Mouse (Mus musculus) liver, embryonic 12.5 days (tissue): ENCODE measurements at regions not wholly inside any gene's neighbourhood (a gene's known extent, or its start where the extent isn't known, plus 50 kb on each side); places are given as distances from the start of the nearest gene placed in this dataset.

Source experiments
- ATAC-seq: fragments of 200-750 bp; cut with Nextera tagmentation; 2 replicates; pipeline ENCODE4 v1.8.0; 2017; ENCODE audit warnings: moderate number of reproducible peaks, mild to moderate bottlenecking, moderate library complexity
- H3K27ac ChIP-seq: fragments of 300-500 bp; sonication (generic); 2 replicates; pipeline ENCODE4 v1.5.1; 2016; ENCODE audit warnings: mild to moderate bottlenecking
- H3K27me3 ChIP-seq: fragments of 300-500 bp; sonication (generic); replicated peaks from 2 replicates; pipeline ENCODE4 v1.6.1; 2016; ENCODE audit warnings: mild to moderate bottlenecking, moderate library complexity
- H3K36me3 ChIP-seq: fragments of 300-500 bp; sonication (generic); 2 replicates; pipeline ENCODE4 v1.6.1; 2016; ENCODE audit warnings: mild to moderate bottlenecking, moderate library complexity
- H3K4me1 ChIP-seq: fragments of 300-500 bp; sonication (generic); 2 replicates; pipeline ENCODE4 v1.6.1; 2016
- H3K4me2 ChIP-seq: fragments of 300-500 bp; sonication (generic); 2 replicates; pipeline ENCODE4 v1.6.1; 2016; ENCODE audit warnings: mild to moderate bottlenecking, moderate library complexity
- H3K4me3 ChIP-seq: fragments of 300-500 bp; sonication (generic); 2 replicates; pipeline ENCODE4 v1.5.1; 2016; ENCODE audit warnings: mild to moderate bottlenecking, moderate library complexity
- H3K9ac ChIP-seq: fragments of 300-500 bp; sonication (generic); 2 replicates; pipeline ENCODE4 v1.6.1; 2016; ENCODE audit warnings: mild to moderate bottlenecking, moderate library complexity
- H3K9me3 ChIP-seq: fragments of 300-500 bp; sonication (generic); replicated peaks from 2 replicates; pipeline ENCODE4 v1.6.1; 2016; ENCODE audit warnings: mild to moderate bottlenecking, moderate library complexity
- WGBS: fragments of 180-500 bp; shearing (Covaris S2); methylation state at CpG from one replicate; pipeline ENCODE4 v1.1.7; 2016; ENCODE audit not compliant: insufficient replicate concordance; 5-methylcytosine and 5-hydroxymethylcytosine counted together

- Histone ChIP-seq H3K9ac (no peak overlapping the region), H3K4me1 (no peaks in the 10 kb centered on the region), H3K4me3 (no peak overlapping the region), H3K27ac (no peak overlapping the region), H3K9me3 (no peaks in the 10 kb centered on the region), H3K27me3 (no peaks in the 10 kb centered on the region), H3K4me2 (no peak overlapping the region), H3K36me3 (no peaks in the 10 kb centered on the region)
- ATAC-seq, result no peak
- WGBS, result 72% methylated on average over 6 of the region's 6 CpGs
These were observed 66.8 kb upstream of the Zbtb20 start for GRCm38 (mm10) chr16:42808864-42809263.

- Histone ChIP-seq H3K4me3 (no peak overlapping the region), H3K4me1 (no peaks in the 10 kb centered on the region), H3K36me3 (no peaks in the 10 kb centered on the region), H3K27me3 (no peaks in the 10 kb centered on the region), H3K4me2 (no peak overlapping the region), H3K27ac (no peak overlapping the region), H3K9ac (no peak overlapping the region), H3K9me3 (no peaks in the 10 kb centered on the region)
- WGBS, result 57% methylated on average over 2 of the region's 2 CpGs
- no peak for ATAC-seq
These were observed 68.1 kb upstream of the Zbtb20 start for GRCm38 (mm10) chr16:42807536-42807935.

GRCm38 (mm10) chr16:42803609-42804008 lies 72.1 kb upstream of the Zbtb20 start:
- WGBS, result 71% methylated on average over 1 of the region's 1 CpGs

GRCm38 (mm10) chr16:42792571-42792970 lies 83.1 kb upstream of the Zbtb20 start:
- Histone ChIP-seq H3K27me3 (no peaks in the 10 kb centered on the region), H3K36me3 (no peaks in the 10 kb centered on the region), H3K4me2 (no peak overlapping the region), H3K27ac (no peak overlapping the region), H3K4me1 (no peaks in the 10 kb centered on the region), H3K4me3 (no peak overlapping the region), H3K9me3 (no peaks in the 10 kb centered on the region), H3K9ac (no peak overlapping the region)
- ATAC-seq, result no peak
- 62% methylated on average over 2 of the region's 2 CpGs for WGBS

More at GRCm38 (mm10) chr16:42803609-42804008, 72.1 kb upstream of the Zbtb20 start:
- Histone ChIP-seq H3K27me3 (no peaks in the 10 kb centered on the region), H3K9me3 (no peaks in the 10 kb centered on the region), H3K4me2 (no peak overlapping the region), H3K36me3 (no peaks in the 10 kb centered on the region), H3K9ac (no peak overlapping the region), H3K27ac (no peak overlapping the region), H3K4me1 (no peaks in the 10 kb centered on the region), H3K4me3 (no peak overlapping the region)
- ATAC-seq, result no peak

GRCm38 (mm10) chr16:42784712-42785111 lies 91.0 kb upstream of the Zbtb20 start:
- H3K4me1 ChIP-seq, result no peaks in the 10 kb centered on the region
- ATAC-seq, result no peak
- no peaks in the 10 kb centered on the region for H3K27me3 ChIP-seq
- 30% methylated on average over 4 of the region's 4 CpGs for WGBS
- H3K36me3 ChIP-seq, result no peaks in the 10 kb centered on the region
- H3K9ac ChIP-seq, result no peak overlapping the region
- H3K27ac ChIP-seq, result no peak overlapping the region
- H3K4me2 ChIP-seq, result no peak overlapping the region
- H3K4me3 ChIP-seq, result no peak overlapping the region
- H3K9me3 ChIP-seq, result no peaks in the 10 kb centered on the region

GRCm38 (mm10) chr16:42784031-42784430 lies 91.7 kb upstream of the Zbtb20 start:
- no peak for ATAC-seq
- Histone ChIP-seq H3K27ac (no peak overlapping the region), H3K36me3 (no peaks in the 10 kb centered on the region), H3K27me3 (no peaks in the 10 kb centered on the region), H3K4me3 (no peak overlapping the region), H3K4me2 (no peak overlapping the region), H3K9me3 (no peaks in the 10 kb centered on the region), H3K4me1 (no peaks in the 10 kb centered on the region), H3K9ac (no peak overlapping the region)
- WGBS, result 56% methylated on average over 4 of the region's 4 CpGs

GRCm38 (mm10) chr16:42782091-42782679 lies 93.5 kb upstream of the Zbtb20 start:
- H3K4me1 ChIP-seq, result no peaks in the 10 kb centered on the region
- H3K4me3 ChIP-seq, result no peak overlapping the region
- H3K27me3 ChIP-seq, result no peaks in the 10 kb centered on the region
- no peak for ATAC-seq
- H3K9ac ChIP-seq, result no peak overlapping the region
- 5% methylated on average over 5 of the region's 5 CpGs for WGBS
- no peaks in the 10 kb centered on the region for H3K9me3 ChIP-seq
- no peak overlapping the region for H3K4me2 ChIP-seq
- no peak overlapping the region for H3K27ac ChIP-seq
- no peaks in the 10 kb centered on the region for H3K36me3 ChIP-seq

- WGBS, result 27% methylated on average over 12 of the region's 12 CpGs
- Histone ChIP-seq H3K36me3 (no peaks in the 10 kb centered on the region), H3K4me3 (no peak overlapping the region), H3K4me1 (no peaks in the 10 kb centered on the region), H3K27ac (no peak overlapping the region), H3K9me3 (no peaks in the 10 kb centered on the region), H3K27me3 (no peaks in the 10 kb centered on the region), H3K4me2 (no peak overlapping the region), H3K9ac (no peak overlapping the region)
- ATAC-seq, result peak; percentile 44
These were observed 94.3 kb upstream of the Zbtb20 start for GRCm38 (mm10) chr16:42781096-42782071.

- H3K36me3 ChIP-seq, result no peaks in the 10 kb centered on the region
- H3K9me3 ChIP-seq, result no peaks in the 10 kb centered on the region
- 55% methylated on average over 3 of the region's 3 CpGs for WGBS
- no peak overlapping the region for H3K4me2 ChIP-seq
- H3K9ac ChIP-seq, result no peak overlapping the region
- no peaks in the 10 kb centered on the region for H3K4me1 ChIP-seq
- no peak for ATAC-seq
- no peaks in the 10 kb centered on the region for H3K27me3 ChIP-seq
- no peak overlapping the region for H3K4me3 ChIP-seq
- no peak overlapping the region for H3K27ac ChIP-seq
These were observed 95.7 kb upstream of the Zbtb20 start for GRCm38 (mm10) chr16:42779957-42780356.

GRCm38 (mm10) chr16:42772640-42773039 lies 103.0 kb upstream of the Zbtb20 start:
- Histone ChIP-seq H3K27me3 (no peaks in the 10 kb centered on the region), H3K4me1 (no peaks in the 10 kb centered on the region), H3K4me2 (no peak overlapping the region), H3K27ac (no peak overlapping the region), H3K36me3 (no peaks in the 10 kb centered on the region), H3K4me3 (no peak overlapping the region), H3K9me3 (no peaks in the 10 kb centered on the region), H3K9ac (no peak overlapping the region)
- 45% methylated on average over 2 of the region's 2 CpGs for WGBS
- ATAC-seq, result no peak

GRCm38 (mm10) chr16:42770199-42770598 lies 105.5 kb upstream of the Zbtb20 start:
- no peak for ATAC-seq
- no CpG with 5 or more reads among the region's 1 CpGs for WGBS
- Histone ChIP-seq H3K27me3 (no peaks in the 10 kb centered on the region), H3K4me2 (no peak overlapping the region), H3K4me3 (no peak overlapping the region), H3K9ac (no peak overlapping the region), H3K27ac (no peak overlapping the region), H3K36me3 (no peaks in the 10 kb centered on the region), H3K4me1 (no peaks in the 10 kb centered on the region), H3K9me3 (no peaks in the 10 kb centered on the region)

GRCm38 (mm10) chr16:42748681-42749080 lies 127.0 kb upstream of the Zbtb20 start:
- no peaks in the 10 kb centered on the region for H3K9me3 ChIP-seq
- no peak overlapping the region for H3K4me2 ChIP-seq
- H3K27ac ChIP-seq, result no peak overlapping the region
- no peak overlapping the region for H3K4me3 ChIP-seq
- WGBS, result 66% methylated on average over 5 of the region's 5 CpGs
- no peak overlapping the region for H3K9ac ChIP-seq
- H3K36me3 ChIP-seq, result no peaks in the 10 kb centered on the region
- H3K27me3 ChIP-seq, result no peaks in the 10 kb centered on the region
- ATAC-seq, result no peak
- H3K4me1 ChIP-seq, result no peaks in the 10 kb centered on the region
